Mouse (Mus musculus): ENCODE measurements at regions not wholly inside any gene's neighbourhood (a gene's known extent, or its start where the extent isn't known, plus 50 kb on each side); places are given as distances from the start of the nearest gene placed in this dataset.

- no peak overlapping the region for H3K27ac ChIP-seq
- H3K9ac ChIP-seq: no peak overlapping the region
- H3K4me2 ChIP-seq: no peak overlapping the region
- no peak for ATAC-seq (ENCODE audit: borderline replicate concordance, extremely low read depth, low FRiP score, low TSS enrichment)
- H3K4me3 ChIP-seq: no peak overlapping the region
- H3K4me1 ChIP-seq: no peaks in the 10 kb centered on the region
- H3K36me3 ChIP-seq: no peaks in the 10 kb centered on the region
- H3K27me3 ChIP-seq: no peaks in the 10 kb centered on the region
- 87% methylated on average over 4 of the region's 4 CpGs for WGBS
- H3K9me3 ChIP-seq: no peaks in the 10 kb centered on the region
Observed at GRCm38 (mm10) chr1:43377491-43378263, 66.7 kb upstream of the Nck2 start.

- no peaks in the 10 kb centered on the region for H3K36me3 ChIP-seq
- H3K9me3 ChIP-seq: no peaks in the 10 kb centered on the region
- ATAC-seq (ENCODE audit: borderline replicate concordance, extremely low read depth, low FRiP score, low TSS enrichment): no peak
Observed at GRCm38 (mm10) chr1:43385008-43385407, 59.4 kb upstream of the Nck2 start.

GRCm38 (mm10) chr1:43394035-43394434, 50.3 kb upstream of the Nck2 start:
- ATAC-seq (ENCODE audit: borderline replicate concordance, extremely low read depth, low FRiP score, low TSS enrichment): no peak
- Histone ChIP-seq H3K9ac (no peak overlapping the region), H3K4me3 (no peak overlapping the region), H3K9me3 (no peaks in the 10 kb centered on the region), H3K27ac (no peak overlapping the region), H3K4me1 (no peaks in the 10 kb centered on the region), H3K4me2 (no peak overlapping the region), H3K36me3 (no peaks in the 10 kb centered on the region), H3K27me3 (no peaks in the 10 kb centered on the region)
- 90% methylated on average over 2 of the region's 2 CpGs for WGBS

More at GRCm38 (mm10) chr1:43385008-43385407, 59.4 kb upstream of the Nck2 start:
- no peak overlapping the region for H3K27ac ChIP-seq
- H3K27me3 ChIP-seq: no peaks in the 10 kb centered on the region
- no peak overlapping the region for H3K4me2 ChIP-seq
- no peak overlapping the region for H3K9ac ChIP-seq
- H3K4me1 ChIP-seq: no peaks in the 10 kb centered on the region
- H3K4me3 ChIP-seq: no peak overlapping the region
